In the genomic region with DNA sequence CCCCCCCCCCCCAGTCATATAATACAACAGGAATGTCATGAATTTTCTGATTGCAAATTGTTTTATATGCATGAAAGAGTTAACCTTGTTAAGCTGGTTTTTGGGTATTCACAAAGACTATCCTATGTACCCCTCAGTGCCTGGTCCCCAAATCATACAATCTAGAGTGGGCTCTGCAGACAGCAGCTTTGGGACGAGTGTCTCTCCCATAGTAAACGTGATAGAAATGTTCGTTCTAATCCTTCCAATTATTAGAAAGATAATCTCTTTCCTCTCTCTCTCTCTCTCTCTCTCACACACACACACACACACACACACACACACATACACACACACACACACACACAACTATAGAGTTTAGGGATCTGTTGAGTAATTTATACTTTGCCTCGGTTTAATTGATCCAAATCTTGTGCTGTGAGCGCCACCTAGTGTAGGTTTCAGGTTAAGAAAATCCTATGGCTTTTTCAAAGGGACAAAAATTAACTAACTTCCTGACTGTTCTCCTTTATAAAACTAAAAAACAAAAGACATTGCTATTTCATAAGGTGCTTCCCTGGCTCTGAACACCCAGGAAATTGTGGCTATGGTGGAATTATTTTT, we compare ENCODE assay signal across 9 mouse cellular contexts. TPM values are rescaled to one million over a fixed set of nuclear protein-coding genes. Genes with fewer than 3 reads are reported as not detected.
DNase-seq lines count a peak whose midpoint lies in the region; ATAC-seq and TF ChIP-seq lines count a peak whose summit lies in the region.
"Had no signal": no experiment of that assay in that cellular context is flagged by ENCODE, and none has a peak within 500 bp of the region (broad histone marks: within the 10 kb centered on the region; RNA-seq: fewer than 3 reads in every experiment).

No protein-coding gene starts in this region.

- peak; percentile 87 for DNase-seq in hindbrain, embryonic 14.5 days (ENCODE audit: low spot score)
- peak; percentile 38 for DNase-seq in R1 (ENCODE audit: low read depth, low spot score)
- peak; percentile 74 for DNase-seq in embryo, embryonic 11 days
- peak; percentile 63 for DNase-seq in heart, postnatal 4 days
- peak; percentile 65 to 72 for DNase-seq in left cerebral cortex, postnatal 25 days (ENCODE audit: low spot score in 2 of 2)
- peak; percentile 79 for DNase-seq in midbrain, postnatal 0 days (ENCODE audit: low spot score)
- no peak for DNase-seq in spleen, postnatal 14 days (ENCODE audit: low spot score in 2 of 2)

- WGBS in hindbrain, embryonic 14.5 days, result 35% methylated on average over 5 of the region's 5 CpGs
- 41% methylated on average over 5 of the region's 5 CpGs for WGBS in hindbrain, embryonic 13.5 days
- WGBS in midbrain, postnatal 0 days, result 23% methylated on average over 5 of the region's 5 CpGs

- no peak overlapping the region for H3K9ac ChIP-seq in hindbrain, embryonic 14.5 days
- H3K9ac ChIP-seq in hindbrain, embryonic 13.5 days, result no peak overlapping the region
- H3K9ac ChIP-seq in midbrain, postnatal 0 days (replicated peaks; ENCODE audit: low read length, poor library complexity, severe bottlenecking), result no peak overlapping the region
- H3K9ac ChIP-seq: limb, embryonic 15.5 days had no signal

- ATAC-seq in hindbrain, embryonic 14.5 days (ENCODE audit: low FRiP score), result no peak
- ATAC-seq in hindbrain, embryonic 13.5 days (ENCODE audit: low FRiP score), result no peak
- ATAC-seq in midbrain, postnatal 0 days (ENCODE audit: low FRiP score), result no peak

- H3K27me3 ChIP-seq in hindbrain, embryonic 14.5 days (ENCODE audit: control insufficient read depth, insufficient read depth, low read length), result no peaks in the 10 kb centered on the region
- no peaks in the 10 kb centered on the region for H3K27me3 ChIP-seq in hindbrain, embryonic 13.5 days
- no peaks in the 10 kb centered on the region for H3K27me3 ChIP-seq in midbrain, postnatal 0 days (ENCODE audit: insufficient read depth, low read length)
- H3K27me3 ChIP-seq: limb, embryonic 15.5 days had no signal

- peak; percentile 87 for TF ChIP-seq CTCF in midbrain, postnatal 0 days (IDR thresholded peaks at IDR 0.05)

- no peaks in the 10 kb centered on the region for H3K36me3 ChIP-seq in hindbrain, embryonic 14.5 days (replicated peaks; ENCODE audit: control insufficient read depth, insufficient read depth)
- no peaks in the 10 kb centered on the region for H3K36me3 ChIP-seq in hindbrain, embryonic 13.5 days
- H3K36me3 ChIP-seq in midbrain, postnatal 0 days (ENCODE audit: insufficient read depth, low read length), result no peaks in the 10 kb centered on the region
- H3K36me3 ChIP-seq: limb, embryonic 15.5 days had no signal

- H3K4me3 ChIP-seq in hindbrain, embryonic 14.5 days (replicated peaks; ENCODE audit: low read length), result no peak overlapping the region
- H3K4me3 ChIP-seq in hindbrain, embryonic 13.5 days, result no peak overlapping the region
- no peak overlapping the region for H3K4me3 ChIP-seq in midbrain, postnatal 0 days (ENCODE audit: low read depth, low read length)
- H3K4me3 ChIP-seq: limb, embryonic 15.5 days had no signal

- intact Hi-C loops in left cerebral cortex, postnatal 25 days (cut with DNase I), result loop anchor here (1.0 to 10.0 kb wide), 3 partner anchors 223 to 1241 kb away; no protein-coding TSS in a partner anchor

- H3K27ac ChIP-seq in hindbrain, embryonic 14.5 days, result no peak overlapping the region
- H3K27ac ChIP-seq in hindbrain, embryonic 13.5 days, result no peak overlapping the region
- H3K27ac ChIP-seq in midbrain, postnatal 0 days (ENCODE audit: low read depth, low read length), result no peak overlapping the region
- H3K27ac ChIP-seq: limb, embryonic 15.5 days had no signal

- H3K4me2 ChIP-seq in hindbrain, embryonic 14.5 days (replicated peaks), result no peak overlapping the region
- no peak overlapping the region for H3K4me2 ChIP-seq in hindbrain, embryonic 13.5 days
- H3K4me2 ChIP-seq in midbrain, postnatal 0 days (ENCODE audit: low read depth, low read length, poor library complexity, severe bottlenecking), result no peak overlapping the region
- H3K4me2 ChIP-seq: limb, embryonic 15.5 days had no signal

- no peaks in the 10 kb centered on the region for H3K9me3 ChIP-seq in hindbrain, embryonic 14.5 days (ENCODE audit: control insufficient read depth, low read length)
- no peaks in the 10 kb centered on the region for H3K9me3 ChIP-seq in hindbrain, embryonic 13.5 days
- H3K9me3 ChIP-seq in midbrain, postnatal 0 days (ENCODE audit: low read length), result no peaks in the 10 kb centered on the region
- H3K9me3 ChIP-seq: limb, embryonic 15.5 days had no signal

- H3K4me1 ChIP-seq in hindbrain, embryonic 14.5 days (replicated peaks; ENCODE audit: control insufficient read depth, insufficient read depth, low read length), result no peaks in the 10 kb centered on the region
- H3K4me1 ChIP-seq in hindbrain, embryonic 13.5 days (replicated peaks), result 0 out of 2 replicates have a peak, but pooled peaks cover 4% of the 10 kb centered on the region
- H3K4me1 ChIP-seq in midbrain, postnatal 0 days (ENCODE audit: insufficient read depth, low read length), result no peaks in the 10 kb centered on the region
- H3K4me1 ChIP-seq: limb, embryonic 15.5 days had no signal

RNA-seq across cellular contexts. Expression of a gene that starts 30.4 kb away (rescaled TPM):
- 108 and 119 TPM in 2 replicates for polyA plus RNA-seq in hindbrain, embryonic 14.5 days (2014; fragmentation: Nextera tagmentation; extraction: Ambion mirVana)
- 73.3 and 75.4 TPM in 2 replicates for polyA plus RNA-seq in hindbrain, embryonic 13.5 days (2015; fragmentation: Nextera tagmentation; extraction: Ambion mirVana)
- 10 to 100 TPM; 55.1 to 58.5 TPM for total RNA-seq in heart, postnatal 4 days (2021)
- total RNA-seq in left cerebral cortex, postnatal 25 days (2021), result 100 to 1,000 TPM; 201 to 208 TPM
- 87.5 and 102 TPM in 2 replicates for total RNA-seq in midbrain, postnatal 0 days (2014; rRNA removed)
- 68.8 and 72.1 TPM in 2 replicates for polyA plus RNA-seq in midbrain, postnatal 0 days (2015; fragmentation: Nextera tagmentation; extraction: Ambion mirVana)

Comparison
In these comparisons a context has a peak if more than half of its experiments do, and no peak if none do; other contexts are left out.
1. DNase-seq: peak in hindbrain, embryonic 14.5 days (single experiment), R1 (single experiment), embryo, embryonic 11 days (single experiment), heart, postnatal 4 days (single experiment), left cerebral cortex, postnatal 25 days (2 of 2) and midbrain, postnatal 0 days (single experiment); none in spleen, postnatal 14 days (0 of 2).